Mouse (Mus musculus): ENCODE measurements around the gene Fam234a.
"Not testable (repeated sequence)": the region's sequence is repeated elsewhere in the genome, so short reads cannot be mapped to it uniquely, and the experiment has no call there.

Gene Fam234a

GRCm38 (mm10) chr17:26175248-26175647 lies 68.8 kb downstream of the Fam234a start:
- in situ Hi-C loops (cut with MboI, MseI) = not testable (repeated sequence)

- in situ Hi-C loops (cut with MboI, MseI) = no loop called here
Observed at GRCm38 (mm10) chr17:26168039-26168438, 76.0 kb downstream of the Fam234a start.

- in situ Hi-C loops (cut with MboI, MseI) = no loop called here
Observed at GRCm38 (mm10) chr17:26162736-26163135, 81.3 kb downstream of the Fam234a start.

All from regulatory T cell (primary cell).